Mouse (Mus musculus) kidney, embryonic 16.5 days (tissue): ENCODE measurements around the gene Pde10a. TPM values are rescaled to one million over a fixed set of nuclear protein-coding genes. Genes with fewer than 3 reads are reported as not detected.

Experiments
- ATAC-seq: fragments of 200-750 bp; cut with Nextera tagmentation; 2 replicates; pipeline ENCODE4 v1.8.0; 2017; ENCODE audit warnings: moderate TSS enrichment; ENCODE audit not compliant: low FRiP score, low TSS enrichment
- H3K27ac ChIP-seq: fragments of 300-500 bp; sonication (generic); 2 replicates; pipeline ENCODE4 v1.5.1; 2014; ENCODE audit warnings: low read length
- H3K27me3 ChIP-seq: fragments of 300-500 bp; sonication (generic); 2 replicates; pipeline ENCODE4 v1.6.1; 2014; ENCODE audit warnings: low read length, control low read depth, mixed read lengths; ENCODE audit not compliant: insufficient read depth
- H3K36me3 ChIP-seq: fragments of 300-500 bp; sonication (generic); 2 replicates; pipeline ENCODE4 v1.6.1; 2014; ENCODE audit warnings: low read length, control low read depth, mixed read lengths; ENCODE audit not compliant: insufficient read depth
- H3K4me1 ChIP-seq: fragments of 300-500 bp; sonication (generic); 2 replicates; pipeline ENCODE4 v1.6.1; 2014; ENCODE audit warnings: low read length, control low read depth, mixed read lengths; ENCODE audit not compliant: insufficient read depth
- H3K4me2 ChIP-seq: fragments of 300-500 bp; sonication (generic); replicated peaks from 2 replicates; pipeline ENCODE4 v1.6.1; 2014; ENCODE audit warnings: low read depth, low read length
- H3K4me3 ChIP-seq: fragments of 300-500 bp; sonication (generic); 2 replicates; pipeline ENCODE4 v1.5.1; 2014; ENCODE audit warnings: mild to moderate bottlenecking, low read length
- H3K9ac ChIP-seq: fragments of 300-500 bp; sonication (generic); replicated peaks from 2 replicates; pipeline ENCODE4 v1.6.1; 2014; ENCODE audit warnings: low read length
- H3K9me3 ChIP-seq: fragments of 300-500 bp; sonication (generic); 2 replicates; pipeline ENCODE4 v1.6.1; 2016; ENCODE audit warnings: low read length, control low read depth
- WGBS: fragments of 180-500 bp; shearing (Covaris S2); extraction: QIAGEN DNeasy Blood & Tissue Kit; methylation state at CpG from one replicate; pipeline ENCODE4 v1.1.7; 2014; 5-methylcytosine and 5-hydroxymethylcytosine counted together
- polyA plus RNA-seq: library from polyadenylated mRNA; unstranded; fragments of >200 nt; fragmentation: Nextera tagmentation; extraction: Ambion mirVana; gene quantifications from 2 replicates; pipeline ENCODE4 v1.2.1, GENCODE M21; 2015

Pde10a gene
- polyA plus RNA-seq, 1 experiment from 2014 or later, result 1.3 TPM

GRCm38 (mm10) chr17:8523986-8524385, 1.2 kb upstream of the Pde10a start:
- Histone ChIP-seq H3K27me3 (peaks cover 34% of the 10 kb centered on the region), H3K9ac (peak overlapping the region; percentile 63), H3K4me1 (peaks cover 21% of the 10 kb centered on the region), H3K36me3 (no peaks in the 10 kb centered on the region), H3K9me3 (no peaks in the 10 kb centered on the region), H3K4me2 (peak overlapping the region; percentile 99), H3K4me3 (peak overlapping the region; percentile 55), H3K27ac (no peak overlapping the region)
- WGBS, result 22% methylated on average over 3 of the region's 3 CpGs
- peak; percentile 9; the same call in 1 of the 2 replicates for ATAC-seq

- Histone ChIP-seq H3K36me3 (no peaks in the 10 kb centered on the region), H3K9ac (peak overlapping the region; percentile 63), H3K27me3 (peaks cover 34% of the 10 kb centered on the region), H3K4me3 (peak overlapping the region; percentile 55), H3K4me1 (peaks cover 21% of the 10 kb centered on the region), H3K4me2 (peak overlapping the region; percentile 99), H3K27ac (no peak overlapping the region), H3K9me3 (no peaks in the 10 kb centered on the region)
- under 1% methylated on average over 34 of the region's 45 CpGs for WGBS
- ATAC-seq, result peak; percentile 91
Observed at GRCm38 (mm10) chr17:8524387-8525165, 596 bp upstream of the Pde10a start.

DNA sequence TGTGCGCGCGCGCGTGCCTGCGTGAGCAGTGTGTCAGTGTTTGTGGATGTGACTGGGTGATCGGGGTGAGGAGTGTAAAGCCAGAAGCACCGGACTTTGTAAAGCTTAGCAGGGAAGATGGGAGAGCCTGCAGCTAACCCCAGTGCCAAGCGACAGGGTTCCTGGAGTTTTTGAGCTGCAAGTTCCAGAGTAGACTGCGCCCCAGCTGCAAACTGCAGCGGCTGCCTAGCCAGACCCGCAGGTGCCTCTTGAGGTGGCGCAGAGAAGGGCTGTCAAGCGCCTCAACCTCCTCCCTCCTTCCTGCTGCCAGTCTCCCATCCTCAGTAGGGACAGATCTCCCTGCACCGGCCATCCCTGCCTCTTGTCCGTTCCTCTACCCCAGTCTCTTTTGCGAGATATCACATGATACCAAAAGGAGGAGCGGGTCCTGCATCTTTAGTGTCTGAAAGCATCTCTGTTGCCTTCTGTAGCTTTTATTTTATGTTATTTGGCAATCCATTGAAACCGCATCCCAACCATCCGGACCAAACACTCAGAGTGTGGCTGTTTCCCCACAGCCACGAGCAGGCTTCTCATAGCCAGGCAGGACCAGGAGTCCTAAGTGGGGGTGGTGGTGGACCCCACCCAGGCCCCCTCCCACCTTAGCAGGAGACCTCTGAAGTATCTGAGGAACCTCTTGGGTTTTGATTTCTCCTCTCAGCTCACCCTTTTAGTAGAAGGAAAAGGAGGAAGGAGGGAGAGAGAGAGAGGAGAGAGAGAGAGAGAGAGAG, 984 bp downstream of the Pde10a start:
- H3K27me3 ChIP-seq, result peaks cover 34% of the 10 kb centered on the region
- H3K9me3 ChIP-seq, result no peaks in the 10 kb centered on the region
- H3K4me1 ChIP-seq, result peaks cover 21% of the 10 kb centered on the region
- WGBS, result 3% methylated on average over 21 of the region's 21 CpGs
- H3K9ac ChIP-seq, result 0 out of 2 replicates have a peak overlapping the region, but pooled peaks have one; percentile 24
- H3K36me3 ChIP-seq, result no peaks in the 10 kb centered on the region
- H3K4me2 ChIP-seq, result peak overlapping the region; percentile 99
- H3K4me3 ChIP-seq, result peak overlapping the region; percentile 55
- H3K27ac ChIP-seq, result no peak overlapping the region
- no peak for ATAC-seq

DNA sequence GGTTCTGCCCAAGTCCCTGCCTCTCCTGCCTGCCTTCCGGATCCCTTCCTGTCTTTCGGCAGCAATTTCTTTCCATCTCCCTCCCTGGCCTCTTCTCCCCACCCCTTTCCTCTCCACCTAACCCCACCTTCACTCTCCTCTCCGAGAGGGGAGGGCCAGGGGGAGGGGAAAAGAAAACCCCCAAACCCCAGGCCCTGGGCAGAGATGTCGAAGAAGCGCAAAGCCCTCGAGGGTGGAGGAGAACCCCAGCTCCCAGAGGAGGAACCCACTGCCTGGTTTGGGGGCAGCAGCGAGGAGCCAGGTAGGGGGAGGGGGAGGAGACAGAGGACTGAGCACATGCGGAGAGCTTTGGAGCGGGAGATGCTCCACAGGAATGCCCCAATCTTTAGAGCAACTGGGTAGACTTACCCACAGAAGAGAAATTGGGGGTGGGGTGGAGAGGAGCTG, 1.7 kb downstream of the Pde10a start:
- Histone ChIP-seq H3K4me1 (peaks cover 21% of the 10 kb centered on the region), H3K9me3 (no peaks in the 10 kb centered on the region), H3K9ac (no peak overlapping the region), H3K27me3 (peaks cover 34% of the 10 kb centered on the region), H3K36me3 (no peaks in the 10 kb centered on the region), H3K4me2 (no peak overlapping the region), H3K27ac (no peak overlapping the region), H3K4me3 (no peak overlapping the region)
- 18% methylated on average over 7 of the region's 9 CpGs for WGBS
- ATAC-seq, result no peak

DNA sequence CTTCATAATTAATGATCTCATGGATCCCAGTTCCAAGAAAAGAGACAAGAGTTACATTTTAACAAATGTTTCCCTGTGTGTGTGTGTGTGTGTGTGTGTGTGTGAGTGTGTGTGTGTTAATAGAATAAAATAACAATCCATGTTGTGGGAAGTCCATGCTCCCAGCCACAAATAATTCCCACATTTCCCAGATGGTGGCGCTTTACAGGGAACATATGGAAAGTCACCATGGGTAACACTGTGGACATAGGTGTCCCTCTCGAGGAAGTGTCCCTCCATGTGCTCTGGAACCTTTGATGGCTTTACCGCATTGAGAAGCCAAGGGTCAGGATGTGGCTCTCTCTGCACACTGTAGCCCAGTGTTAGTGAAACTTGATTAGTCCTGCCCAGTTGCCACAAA, 3.5 kb downstream of the Pde10a start:
- WGBS, result 76% methylated on average over 3 of the region's 3 CpGs
- Histone ChIP-seq H3K4me3 (no peak overlapping the region), H3K27me3 (peaks cover 33% of the 10 kb centered on the region), H3K36me3 (no peaks in the 10 kb centered on the region), H3K4me1 (peaks cover 20% of the 10 kb centered on the region), H3K9me3 (no peaks in the 10 kb centered on the region), H3K9ac (no peak overlapping the region), H3K4me2 (no peak overlapping the region), H3K27ac (no peak overlapping the region)
- ATAC-seq, result no peak

DNA sequence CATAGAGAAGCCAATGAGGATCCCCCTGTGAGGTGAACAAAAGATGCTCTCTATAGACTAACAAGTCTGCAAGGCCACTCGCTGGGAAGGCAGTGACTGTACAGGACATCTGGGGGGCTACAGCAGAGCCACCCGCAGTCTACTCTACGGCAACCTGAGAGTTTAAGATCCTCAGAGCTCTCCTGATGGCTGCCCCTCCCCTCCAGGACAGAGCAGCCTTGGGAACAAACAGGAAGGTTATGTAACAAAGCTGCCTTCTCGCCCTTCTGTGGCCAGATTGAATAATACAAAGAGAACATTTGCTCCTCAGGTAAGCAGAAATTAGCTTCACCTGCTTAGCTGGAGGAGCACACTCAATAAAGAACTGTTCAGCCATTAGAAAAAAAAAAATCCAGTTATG, 7.4 kb downstream of the Pde10a start:
- H3K27me3 ChIP-seq, result peaks cover 5% of the 10 kb centered on the region; the same call in 1 of the 2 replicates
- H3K9ac ChIP-seq, result no peak overlapping the region
- H3K4me2 ChIP-seq, result no peak overlapping the region
- ATAC-seq, result no peak
- H3K4me1 ChIP-seq, result no peaks in the 10 kb centered on the region
- WGBS, result 71% methylated on average over 4 of the region's 4 CpGs
- H3K9me3 ChIP-seq, result no peaks in the 10 kb centered on the region
- H3K4me3 ChIP-seq, result no peak overlapping the region
- no peak overlapping the region for H3K27ac ChIP-seq
- H3K36me3 ChIP-seq, result no peaks in the 10 kb centered on the region

- no peak overlapping the region for H3K9ac ChIP-seq
- H3K9me3 ChIP-seq, result no peaks in the 10 kb centered on the region
- no peak overlapping the region for H3K27ac ChIP-seq
- no peak for ATAC-seq
- WGBS, result 61% methylated on average over 3 of the region's 3 CpGs
- H3K27me3 ChIP-seq, result no peaks in the 10 kb centered on the region
- H3K4me3 ChIP-seq, result no peak overlapping the region
- H3K36me3 ChIP-seq, result no peaks in the 10 kb centered on the region
- no peaks in the 10 kb centered on the region for H3K4me1 ChIP-seq
- no peak overlapping the region for H3K4me2 ChIP-seq
Observed at GRCm38 (mm10) chr17:8533828-8534227, 8.7 kb downstream of the Pde10a start.

DNA sequence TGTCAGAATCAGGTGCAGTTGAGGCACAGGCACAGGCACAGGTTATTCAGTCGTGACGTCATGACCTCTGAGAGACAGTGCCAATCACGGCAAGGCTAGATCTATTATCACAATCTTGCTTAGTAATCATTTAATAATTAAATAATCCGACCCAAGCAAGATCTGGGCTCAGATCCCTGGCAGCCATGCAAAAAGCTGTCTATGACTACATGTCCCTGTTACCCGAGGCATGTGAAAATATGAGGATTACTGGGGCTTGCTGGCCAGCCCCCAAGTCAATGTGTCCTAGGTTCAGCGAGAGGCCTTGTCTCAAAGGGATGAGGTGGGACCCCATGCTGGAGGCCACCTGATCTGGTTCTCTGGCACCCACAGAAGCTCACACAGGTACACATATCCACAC, 11.3 kb downstream of the Pde10a start:
- H3K4me3 ChIP-seq, result no peak overlapping the region
- WGBS, result 73% methylated on average over 6 of the region's 6 CpGs

DNA sequence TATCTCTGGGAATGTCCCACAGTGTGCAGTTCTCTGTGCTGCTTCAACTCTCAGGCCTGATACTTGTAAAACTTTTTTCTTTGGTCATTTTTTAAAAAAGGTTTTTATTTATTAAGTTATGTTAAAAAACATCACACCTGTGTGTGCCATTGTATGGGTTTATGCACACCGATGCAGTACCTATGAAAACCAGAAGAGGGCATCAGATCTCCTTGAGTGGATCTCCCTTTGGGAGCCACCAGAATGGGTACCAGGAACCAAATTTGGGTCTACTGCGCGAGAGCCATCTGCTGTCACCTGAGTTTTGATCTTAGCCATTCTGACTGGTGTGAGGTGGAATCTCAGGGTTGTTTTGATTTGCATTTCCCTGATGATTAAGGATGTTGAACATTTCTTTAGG, 12.9 kb downstream of the Pde10a start:
- Histone ChIP-seq H3K27me3 (no peaks in the 10 kb centered on the region), H3K9ac (no peak overlapping the region), H3K36me3 (no peaks in the 10 kb centered on the region), H3K4me1 (no peaks in the 10 kb centered on the region), H3K27ac (no peak overlapping the region), H3K4me2 (no peak overlapping the region), H3K9me3 (no peaks in the 10 kb centered on the region), H3K4me3 (no peak overlapping the region)
- 79% methylated on average over 3 of the region's 3 CpGs for WGBS
- no peak for ATAC-seq

More for the DNA sequence above, 11.3 kb downstream of the Pde10a start:
- no peak overlapping the region for H3K9ac ChIP-seq
- no peaks in the 10 kb centered on the region for H3K9me3 ChIP-seq
- ATAC-seq, result no peak
- H3K36me3 ChIP-seq, result no peaks in the 10 kb centered on the region
- H3K4me1 ChIP-seq, result no peaks in the 10 kb centered on the region
- H3K27me3 ChIP-seq, result no peaks in the 10 kb centered on the region
- H3K4me2 ChIP-seq, result no peak overlapping the region
- no peak overlapping the region for H3K27ac ChIP-seq
